In the genomic region with DNA sequence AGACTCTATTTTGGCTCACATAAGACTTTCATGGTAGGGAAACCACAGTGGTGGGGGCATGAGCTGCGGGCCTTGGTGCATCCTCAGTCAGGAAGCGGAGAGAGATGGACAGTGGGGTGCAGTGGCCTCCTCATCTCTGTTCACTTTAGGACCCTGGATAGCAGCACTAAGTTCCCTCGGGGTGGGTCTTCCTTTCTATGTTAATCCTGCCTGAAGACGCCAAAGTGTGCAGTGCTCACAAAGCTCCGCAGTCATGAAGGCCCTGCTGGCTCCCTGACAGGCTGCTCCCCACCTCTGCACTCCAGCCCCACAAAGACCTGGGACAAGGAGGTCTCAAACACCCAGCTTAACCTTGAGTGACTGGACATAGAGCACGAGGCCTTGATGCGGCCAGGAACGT, we compare ENCODE assay signal across 33 mouse cellular contexts. TPM values are rescaled to one million over a fixed set of nuclear protein-coding genes. Genes with fewer than 3 reads are reported as not detected.
"Had no signal": no experiment of that assay in that cellular context is flagged by ENCODE, and none has a peak within 500 bp of the region (broad histone marks: within the 10 kb centered on the region; RNA-seq: fewer than 3 reads in every experiment).

No protein-coding gene starts in this region.

- H3K4me3 ChIP-seq: heart, adult 2 months; heart, embryonic 13.5 days; heart, embryonic 15.5 days; hindbrain, embryonic 13.5 days; hindbrain, embryonic 15.5 days; kidney, embryonic 15.5 days; limb, embryonic 13.5 days; limb, embryonic 15.5 days; liver, embryonic 12.5 days had no signal

- ATAC-seq: hindbrain, postnatal 0 days; intestine, embryonic 16.5 days; liver, embryonic 12.5 days had no signal

- H3K27ac ChIP-seq: heart, adult 2 months; heart, embryonic 13.5 days; heart, embryonic 15.5 days; hindbrain, embryonic 13.5 days; hindbrain, embryonic 15.5 days; hindbrain, postnatal 0 days; kidney, embryonic 15.5 days; kidney, postnatal 0 days; limb, embryonic 13.5 days; limb, embryonic 15.5 days; liver, embryonic 12.5 days; liver, embryonic 14.5 days had no signal

- H3K9ac ChIP-seq: heart, embryonic 13.5 days; heart, embryonic 15.5 days; hindbrain, embryonic 13.5 days; hindbrain, embryonic 15.5 days; kidney, embryonic 15.5 days; limb, embryonic 13.5 days; limb, embryonic 15.5 days; liver, embryonic 12.5 days; liver, embryonic 14.5 days had no signal

- DNase-seq: gastrocnemius, postnatal 14 days; gastrocnemius, postnatal 36 days; heart, adult 11 months; heart, adult 2 months; heart, postnatal 14 days; heart, postnatal 36 days; kidney, adult 11 months; kidney, adult 2 months; kidney, adult 9 months; kidney, postnatal 14 days; kidney, postnatal 36 days; layer of hippocampus, adult 9-11 months; layer of hippocampus, postnatal 36 days; left cerebral cortex, postnatal 4 days had no signal

- H3K4me1 ChIP-seq: heart, embryonic 13.5 days; heart, embryonic 15.5 days; hindbrain, embryonic 13.5 days; hindbrain, embryonic 15.5 days; kidney, embryonic 15.5 days; limb, embryonic 13.5 days; limb, embryonic 15.5 days; liver, embryonic 12.5 days had no signal

- H3K9me3 ChIP-seq: heart, embryonic 13.5 days; heart, embryonic 15.5 days; hindbrain, embryonic 13.5 days; hindbrain, embryonic 15.5 days; limb, embryonic 15.5 days; liver, embryonic 12.5 days had no signal

- H3K36me3 ChIP-seq: heart, embryonic 13.5 days; heart, embryonic 15.5 days; hindbrain, embryonic 13.5 days; hindbrain, embryonic 15.5 days; kidney, embryonic 15.5 days; limb, embryonic 13.5 days; limb, embryonic 15.5 days; liver, embryonic 12.5 days had no signal

- H3K4me2 ChIP-seq: heart, embryonic 11.5 days; heart, embryonic 13.5 days; heart, embryonic 15.5 days; hindbrain, embryonic 13.5 days; hindbrain, embryonic 15.5 days; kidney, embryonic 15.5 days; limb, embryonic 13.5 days; limb, embryonic 15.5 days; liver, embryonic 12.5 days had no signal

RNA-seq across cellular contexts. Expression of gene Sox1, which starts 56.8 kb away (rescaled TPM):
- polyA plus RNA-seq: gonadal fat pad, adult 2 months; heart, adult 2 months; heart, embryonic 11.5 days; heart, embryonic 13.5 days; heart, embryonic 15.5 days; heart, postnatal 0 days; intestine, embryonic 14.5 days; intestine, embryonic 16.5 days; kidney, adult 2 months; kidney, embryonic 15.5 days; kidney, postnatal 0 days; large intestine, adult 2 months; limb, embryonic 11.5 days; limb, embryonic 13.5 days; limb, embryonic 15.5 days; liver, adult 2 months; liver, embryonic 12.5 days; liver, embryonic 14.5 days had no signal
